Mouse (Mus musculus): Measurements from ENCODE around the gene Gm5089.

DNA sequence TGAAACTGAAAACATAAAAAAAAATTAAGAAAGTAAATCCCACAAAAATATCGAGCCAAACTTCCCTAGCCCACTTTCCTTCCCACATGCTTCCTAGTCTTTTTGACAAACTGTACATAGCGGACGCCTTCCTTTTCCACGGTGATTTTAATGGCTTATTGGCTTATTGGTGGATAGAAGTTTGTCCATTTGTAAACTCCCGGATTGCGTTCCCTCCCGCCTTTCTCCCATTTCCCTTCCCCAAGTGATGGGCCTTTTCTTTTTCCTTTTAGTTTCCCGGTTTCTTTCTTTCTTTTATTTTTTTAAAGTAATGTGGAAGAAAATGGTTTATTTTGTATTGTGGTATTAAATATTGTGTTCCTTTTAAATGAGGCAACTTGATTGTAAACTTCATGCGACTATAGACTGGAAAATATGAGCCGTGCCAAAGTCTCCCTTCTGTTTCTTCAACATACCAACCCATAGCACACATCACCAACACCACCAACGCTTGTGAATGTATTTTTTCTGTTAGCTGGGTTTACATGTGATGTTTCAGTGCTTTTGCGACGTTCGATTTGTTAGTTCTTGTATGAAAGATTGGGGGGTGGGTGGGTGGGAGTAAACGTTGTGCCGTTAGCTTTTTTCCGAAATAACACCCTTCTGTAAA lies 28.7 kb upstream of the Gm5089 start:
- TF ChIP-seq CTCF (IDR thresholded peaks at IDR 0.05) (no peak), EP300 (IDR thresholded peaks at IDR 0.05; ENCODE audit: insufficient read depth, low read depth, low read length) (no peak)

Data from heart, adult 2 months (tissue).